Mouse (Mus musculus): ENCODE measurements at regions not wholly inside any gene's neighbourhood (a gene's known extent, or its start where the extent isn't known, plus 50 kb on each side); places are given as distances from the start of the nearest gene placed in this dataset.

GRCm38 (mm10) chr5:50122829-50123241 is 64.0 kb upstream of the Adgra3 start:
- no peak for DNase-seq

DNA sequence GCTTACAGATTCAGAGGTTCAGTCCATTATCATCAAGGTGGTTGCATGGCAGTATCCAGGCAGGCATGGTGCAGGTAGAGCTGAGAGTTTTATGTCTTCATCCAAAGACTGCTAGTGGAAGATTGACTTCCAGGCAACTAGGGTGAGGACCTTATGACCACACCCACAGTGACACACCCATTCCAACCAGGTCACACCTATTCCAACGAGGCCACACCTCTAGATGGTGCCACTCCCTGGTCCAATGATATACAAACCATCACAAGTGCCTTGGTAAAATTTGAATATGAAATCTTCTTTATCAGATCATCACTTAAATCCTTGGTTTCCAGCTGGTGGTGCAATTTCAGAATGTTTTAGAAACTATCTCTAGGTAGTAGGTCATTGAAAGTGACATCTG is 61.1 kb upstream of the Adgra3 start:
- DNase-seq = no peak

Data from cerebellum, postnatal 10 days (tissue).